Mouse (Mus musculus) liver, postnatal 0 days (tissue): ENCODE data around the gene Srebf2.

Source experiments
- CTCF ChIP-seq: sonication (generic); IDR thresholded peaks from 2 replicates; pipeline ENCODE4 v1.5.1; 2016; ENCODE audit warnings: antibody characterized with exemption, low read depth
- EP300 ChIP-seq: IDR thresholded peaks from 2 replicates; pipeline ENCODE4 v1.6.1; 2016; ENCODE audit warnings: antibody characterized with exemption, low read depth, mild to moderate bottlenecking

GRCm38 (mm10) chr15:82128398-82128797, 18.6 kb upstream of the Srebf2 start:
- no peak for TF ChIP-seq EP300
- no peak for TF ChIP-seq CTCF
